Mouse (Mus musculus) brain, embryonic 14.5 days (tissue): ENCODE measurements around the gene Gna11.

Experiments used
- CTCF ChIP-seq: fragments of 200-500 bp; IDR thresholded peaks from 2 replicates; pipeline ENCODE4 v1.5.1; 2012; ENCODE audit warnings: inconsistent platforms, mild to moderate bottlenecking, moderate library complexity, borderline replicate concordance; ENCODE audit not compliant: insufficient read depth, insufficient read length; ENCODE audit errors: extremely low read depth
- POLR2A ChIP-seq: fragments of 200-500 bp; IDR thresholded peaks from 2 replicates; pipeline ENCODE4 v1.6.1; 2012; ENCODE audit warnings: mild to moderate bottlenecking, inconsistent platforms, borderline replicate concordance; ENCODE audit not compliant: poor library complexity, insufficient read depth, insufficient read length, severe bottlenecking; ENCODE audit errors: extremely low read depth

DNA sequence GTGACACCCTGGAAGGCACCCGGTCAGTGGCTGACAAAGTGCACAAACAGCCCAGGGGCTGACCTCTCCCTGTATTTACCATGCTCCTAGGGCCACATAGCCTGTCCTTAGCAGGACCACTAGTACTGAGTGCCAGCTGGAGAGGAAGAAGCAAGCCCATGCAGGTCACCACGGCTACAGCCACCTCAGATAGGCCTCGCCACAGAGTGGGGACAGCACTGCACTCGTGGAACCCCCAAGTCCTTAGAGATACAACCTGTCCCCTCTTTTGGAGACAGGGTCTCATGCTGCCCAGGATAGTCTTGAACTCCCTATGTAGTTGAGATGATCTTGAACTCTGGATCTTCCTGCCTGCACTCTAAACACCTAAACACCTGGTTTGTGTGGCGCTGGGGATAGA is 3.6 kb downstream of the Gna11 start:
- TF ChIP-seq CTCF (no peak), POLR2A (no peak)
